ENCODE assay signal across 25 mouse cellular contexts in genomic region chr13:93326326-93326725, GRCm38 (mm10). TPM values are rescaled to one million over a fixed set of nuclear protein-coding genes. Genes with fewer than 3 reads are reported as not detected.
DNase-seq lines count a peak whose midpoint lies in the region; ATAC-seq and TF ChIP-seq lines count a peak whose summit lies in the region.
"Had no signal": no experiment of that assay in that cellular context is flagged by ENCODE, and none has a peak within 500 bp of the region (broad histone marks: within the 10 kb centered on the region; RNA-seq: fewer than 3 reads in every experiment).

No protein-coding gene starts in this region.

- no peaks in the 10 kb centered on the region for H3K9me3 ChIP-seq in heart, postnatal 0 days (replicated peaks; ENCODE audit: control insufficient read depth, low read length)
- H3K9me3 ChIP-seq in CH12.LX (replicated peaks; ENCODE audit: low read length): peaks cover 2% of the 10 kb centered on the region
- H3K9me3 ChIP-seq in forebrain, embryonic 14.5 days (replicated peaks; ENCODE audit: control insufficient read depth, low read length): no peaks in the 10 kb centered on the region
- H3K9me3 ChIP-seq: embryonic facial prominence, embryonic 13.5 days; embryonic facial prominence, embryonic 15.5 days; forebrain, embryonic 10.5 days; forebrain, embryonic 12.5 days; forebrain, embryonic 15.5 days had no signal

- DNase-seq in heart, postnatal 0 days (ENCODE audit: low spot score): no peak
- DNase-seq in heart, postnatal 36 days: no peak
- DNase-seq in spleen, postnatal 36 days (ENCODE audit: low spot score in 2 of 2): peak; percentile 4 to 14
- no peak for DNase-seq in spleen, postnatal 4 days (ENCODE audit: low spot score in 2 of 2)
- DNase-seq in CH12.LX (ENCODE audit: extremely low read depth): peak; percentile 57
- DNase-seq in forebrain, embryonic 14.5 days (ENCODE audit: low spot score): no peak
- DNase-seq: adrenal gland, adult 2 months; adrenal gland, postnatal 10 days; adrenal gland, postnatal 25 days; cerebellum, adult 11 months; cerebellum, adult 18-20 months; cerebellum, adult 8-10 months; cerebellum, adult 9-11 months; cerebellum, postnatal 14 days; cerebellum, postnatal 36 days; embryo, embryonic 11 days; forebrain, postnatal 0 days had no signal

- 46% methylated on average over 3 of the region's 3 CpGs for WGBS in heart, postnatal 0 days
- 90% methylated on average over 3 of the region's 3 CpGs for WGBS in forebrain, embryonic 14.5 days

- no peak for ATAC-seq in heart, postnatal 0 days (ENCODE audit: insufficient read depth, low read depth)
- ATAC-seq in forebrain, embryonic 14.5 days: no peak
- ATAC-seq in frontal cortex, adult (ENCODE audit: low TSS enrichment): no peak
- ATAC-seq: CD4-positive, CD25-positive, alpha-beta regulatory T cell, adult 4 months; forebrain, embryonic 15.5 days; forebrain, postnatal 0 days had no signal

- no peak for TF ChIP-seq CTCF in heart, postnatal 0 days (IDR thresholded peaks at IDR 0.05; ENCODE audit: low read depth)
- TF ChIP-seq CTCF in CH12.LX (conservative IDR thresholded peaks at IDR 0.05 in 1 of 2, IDR thresholded peaks at IDR 0.05 in 1 of 2; ENCODE audit: low read depth in 2 of 2, low read length in 2 of 2): no peak

- in situ Hi-C loops in CH12.LX (cut with MboI; ENCODE audit: low pct_ligation_motif_present, low pct_unique_long_range_greater_than_20kb, low sequenced_read_pairs): loop anchor here (25.0 kb wide), 2 partner anchors 286 to 386 kb away; no protein-coding TSS in a partner anchor

- H3K4me1 ChIP-seq in heart, postnatal 0 days (ENCODE audit: control insufficient read depth, insufficient read depth): peaks cover 9% of the 10 kb centered on the region; the same call in 1 of the 2 replicates
- peaks cover 0 to 43% of the 10 kb centered on the region in 2 experiments; a peak in 3 of 4 replicates for H3K4me1 ChIP-seq in CH12.LX (ENCODE audit: control insufficient read depth in 1 of 2, insufficient read depth in 2 of 2)
- no peaks in the 10 kb centered on the region for H3K4me1 ChIP-seq in forebrain, embryonic 14.5 days (ENCODE audit: control insufficient read depth, insufficient read depth, low read length)
- H3K4me1 ChIP-seq: embryonic facial prominence, embryonic 13.5 days; embryonic facial prominence, embryonic 15.5 days; forebrain, embryonic 10.5 days; forebrain, embryonic 12.5 days; forebrain, embryonic 15.5 days had no signal

- no peak overlapping the region for H3K4me2 ChIP-seq in heart, postnatal 0 days (ENCODE audit: low read depth, low read length)
- no peak overlapping the region for H3K4me2 ChIP-seq in CH12.LX (ENCODE audit: insufficient read depth, low read depth, poor library complexity, severe bottlenecking)
- no peak overlapping the region for H3K4me2 ChIP-seq in forebrain, embryonic 14.5 days (ENCODE audit: low read length)
- H3K4me2 ChIP-seq: embryonic facial prominence, embryonic 13.5 days; embryonic facial prominence, embryonic 15.5 days; forebrain, embryonic 12.5 days; forebrain, embryonic 15.5 days had no signal

- H3K9ac ChIP-seq in heart, postnatal 0 days (replicated peaks; ENCODE audit: low read depth, low read length): no peak overlapping the region
- no peak overlapping the region for H3K9ac ChIP-seq in CH12.LX (ENCODE audit: insufficient read depth, low read depth)
- H3K9ac ChIP-seq in forebrain, embryonic 14.5 days (ENCODE audit: low read length): no peak overlapping the region
- H3K9ac ChIP-seq: embryonic facial prominence, embryonic 13.5 days; embryonic facial prominence, embryonic 15.5 days; forebrain, embryonic 12.5 days; forebrain, embryonic 15.5 days; forebrain, postnatal 0 days had no signal

- no peaks in the 10 kb centered on the region for H3K36me3 ChIP-seq in heart, postnatal 0 days (replicated peaks; ENCODE audit: control insufficient read depth, insufficient read depth, low read length)
- peaks cover 0 to 2% of the 10 kb centered on the region in 2 experiments for H3K36me3 ChIP-seq in CH12.LX (replicated peaks in 1 of 2; ENCODE audit: control insufficient read depth in 1 of 2, insufficient read depth in 1 of 2, low read length in 1 of 2)
- no peaks in the 10 kb centered on the region for H3K36me3 ChIP-seq in forebrain, embryonic 14.5 days (ENCODE audit: control insufficient read depth, insufficient read depth, low read length)
- H3K36me3 ChIP-seq: embryonic facial prominence, embryonic 13.5 days; embryonic facial prominence, embryonic 15.5 days; forebrain, embryonic 12.5 days; forebrain, embryonic 15.5 days had no signal

- TF ChIP-seq POLR2A in CH12.LX (IDR thresholded peaks at IDR 0.05; ENCODE audit: low read depth, low read length): no peak

- no peak overlapping the region for H3K4me3 ChIP-seq in heart, postnatal 0 days (ENCODE audit: low read depth, low read length)
- no peak overlapping the region for H3K4me3 ChIP-seq in CH12.LX (replicated peaks in 1 of 3; ENCODE audit: low read depth in 2 of 3, low read length in 2 of 3, poor library complexity in 1 of 3)
- H3K4me3 ChIP-seq in forebrain, embryonic 14.5 days (ENCODE audit: low read depth, low read length): no peak overlapping the region
- H3K4me3 ChIP-seq: embryonic facial prominence, embryonic 13.5 days; embryonic facial prominence, embryonic 15.5 days; erythroblast, embryonic 14.5 days; forebrain, embryonic 10.5 days; forebrain, embryonic 12.5 days; forebrain, embryonic 15.5 days had no signal

- H3K79me2 ChIP-seq in CH12.LX (replicated peaks; ENCODE audit: control insufficient read depth, extremely low read depth, insufficient read depth, poor library complexity, severe bottlenecking): peaks cover 2% of the 10 kb centered on the region

- dilution Hi-C loops in CH12.LX (cut with MboI; ENCODE audit: extremely low pct_ligation_motif_present, extremely low pct_unique_long_range_greater_than_20kb, low sequenced_read_pairs): no loop called here

- intact Hi-C loops in heart, postnatal 36 days (cut with DNase I): no loop called here

- no peak for TF ChIP-seq EP300 in heart, postnatal 0 days (IDR thresholded peaks at IDR 0.05; ENCODE audit: low read depth)
- peak; percentile 61 for TF ChIP-seq EP300 in CH12.LX (IDR thresholded peaks at IDR 0.05; ENCODE audit: low read length)

- TF ChIP-seq RAD21 in CH12.LX (IDR thresholded peaks at IDR 0.05; ENCODE audit: low read depth, low read length): no peak

- peak overlapping the region; percentile 33 for H3K27ac ChIP-seq in heart, postnatal 0 days (ENCODE audit: low read depth)
- no peak overlapping the region for H3K27ac ChIP-seq in CH12.LX (ENCODE audit: insufficient read depth, low read depth)
- no peak overlapping the region for H3K27ac ChIP-seq in forebrain, embryonic 14.5 days (ENCODE audit: low read depth, low read length)
- H3K27ac ChIP-seq: embryonic facial prominence, embryonic 13.5 days; embryonic facial prominence, embryonic 15.5 days; forebrain, embryonic 10.5 days; forebrain, embryonic 12.5 days; forebrain, embryonic 15.5 days had no signal

- H3K27me3 ChIP-seq in heart, postnatal 0 days (ENCODE audit: control insufficient read depth, insufficient read depth, low read length): no peaks in the 10 kb centered on the region
- no peaks in the 10 kb centered on the region for H3K27me3 ChIP-seq in CH12.LX (replicated peaks)
- no peaks in the 10 kb centered on the region for H3K27me3 ChIP-seq in forebrain, embryonic 14.5 days (replicated peaks; ENCODE audit: control insufficient read depth, insufficient read depth, low read length)
- H3K27me3 ChIP-seq: embryonic facial prominence, embryonic 13.5 days; embryonic facial prominence, embryonic 15.5 days; forebrain, embryonic 12.5 days; forebrain, embryonic 15.5 days had no signal

TF ChIP-seq in CH12.LX, 34 proteins besides CTCF, POLR2A, EP300 and RAD21:
- TF ChIP-seq MEF2A (IDR thresholded peaks at IDR 0.05; ENCODE audit: borderline replicate concordance, low read depth, low read length) (no peak), TCF12 (IDR thresholded peaks at IDR 0.05; ENCODE audit: low read depth, low read length) (0 out of 2 replicates have a peak, but pooled peaks have one; percentile 13)

RNA-seq across cellular contexts. Expression of gene Homer1, which starts 26.9 kb away (rescaled TPM):
- total RNA-seq in heart, postnatal 0 days (2014; rRNA removed; ENCODE audit: low replicate concordance): 71.9 and 84.9 TPM in 2 replicates
- 13.3 and 14.8 TPM in 2 replicates for polyA plus RNA-seq in heart, postnatal 0 days (2015; fragmentation: Nextera tagmentation; extraction: Ambion mirVana)
- 10 to 100 TPM; 49.5 to 66.8 TPM for total RNA-seq in heart, postnatal 36 days (2021)
- total RNA-seq in CH12.LX (2012; rRNA removed) (16.2 and 16.4 TPM in 2 replicates), CH12.LX (2014; rRNA removed) (32.2 and 35.7 TPM in 2 replicates)
- 12.6 and 14.6 TPM in 2 replicates for polyA plus RNA-seq in CH12.LX (2012; ENCODE audit: insufficient read length, low read depth)
- polyA plus RNA-seq in forebrain, embryonic 14.5 days (2014; fragmentation: Nextera tagmentation; extraction: Ambion mirVana): 14.5 and 16.8 TPM in 2 replicates

Comparison
In these comparisons a context has a peak if more than half of its experiments do, and no peak if none do; other contexts are left out.
1. DNase-seq: peak in spleen, postnatal 36 days (2 of 2) and CH12.LX (single experiment); none in heart, postnatal 0 days (single experiment), heart, postnatal 36 days (0 of 2), spleen, postnatal 4 days (0 of 2) and forebrain, embryonic 14.5 days (single experiment).